Mouse (Mus musculus): Measurements from ENCODE around the gene Maff.

- TF ChIP-seq CTCF (IDR thresholded peaks at IDR 0.05; ENCODE audit: extremely low read depth, insufficient read depth, insufficient read length, insufficient replicate concordance): no peak
- no peak for TF ChIP-seq POLR2A (IDR thresholded peaks at IDR 0.05; ENCODE audit: low read depth, low read length)
Measured at GRCm38 (mm10) chr15:79399231-79400052, 53.0 kb downstream of the Maff start.
